Mouse (Mus musculus) lung, postnatal 0 days (tissue): ENCODE measurements around the gene Trpm8.

Source experiments
- CTCF ChIP-seq: IDR thresholded peaks from 2 replicates; pipeline ENCODE4 v1.5.1; 2016; ENCODE audit warnings: antibody characterized with exemption, mild to moderate bottlenecking
- EP300 ChIP-seq: IDR thresholded peaks from 2 replicates; pipeline ENCODE4 v1.6.1; 2016; ENCODE audit warnings: antibody characterized with exemption, mild to moderate bottlenecking, control low read depth

DNA sequence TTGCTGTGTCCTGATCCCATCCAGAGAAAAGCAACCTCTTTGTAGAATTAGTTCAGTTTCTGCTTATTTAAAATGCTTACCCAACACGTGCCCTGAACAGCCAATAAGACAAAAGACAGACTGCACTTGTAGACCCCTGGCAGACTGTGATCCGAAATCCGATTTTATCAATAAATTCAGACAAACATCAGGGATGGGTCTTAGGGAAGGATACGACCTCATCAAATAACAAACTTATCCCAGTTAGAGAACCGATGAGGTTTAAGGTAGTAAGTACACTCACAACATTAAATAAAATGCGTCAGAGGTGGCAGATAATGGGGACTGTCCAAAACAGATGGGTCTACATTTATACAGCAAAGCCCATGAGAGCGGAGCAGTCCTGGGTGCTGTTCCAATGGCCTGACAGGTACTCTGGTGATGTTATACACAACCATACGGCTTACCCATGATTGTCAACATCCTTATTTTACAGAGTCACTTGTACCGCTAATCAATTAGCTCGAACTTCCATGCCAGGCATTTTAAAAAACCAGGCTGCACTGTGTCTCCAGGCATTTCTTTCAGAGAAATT is 850 bp upstream of the Trpm8 start:
- TF ChIP-seq CTCF (no peak), EP300 (no peak)
